Comparison of ENCODE assay signal across 13 mouse cellular contexts in genomic region chr7:24379934-24380333, GRCm38 (mm10). TPM values are rescaled to one million over a fixed set of nuclear protein-coding genes. Genes with fewer than 3 reads are reported as not detected.
DNase-seq lines count a peak whose midpoint lies in the region; ATAC-seq and TF ChIP-seq lines count a peak whose summit lies in the region.
"Had no signal": no experiment of that assay in that cellular context is flagged by ENCODE, and none has a peak within 500 bp of the region (broad histone marks: within the 10 kb centered on the region; RNA-seq: fewer than 3 reads in every experiment).

No protein-coding gene starts in this region.

- TF ChIP-seq POLR2A in bone marrow macrophage, adult 2 months (IDR thresholded peaks at IDR 0.05; ENCODE audit: borderline replicate concordance, low read depth, low read length), result no peak

- H3K4me2 ChIP-seq in heart, embryonic 13.5 days, result peak overlapping the region; percentile 18; the same call in 1 of the 2 replicates
- H3K4me2 ChIP-seq in midbrain, embryonic 16.5 days (ENCODE audit: low read length), result no peak overlapping the region
- H3K4me2 ChIP-seq in hindbrain, embryonic 13.5 days, result no peak overlapping the region
- H3K4me2 ChIP-seq: lung, embryonic 14.5 days; neural tube, embryonic 12.5 days had no signal

- no peaks in the 10 kb centered on the region for H3K9me3 ChIP-seq in heart, embryonic 13.5 days
- H3K9me3 ChIP-seq in midbrain, embryonic 16.5 days (replicated peaks; ENCODE audit: control insufficient read depth, low read length, poor library complexity, severe bottlenecking), result no peaks in the 10 kb centered on the region
- no peaks in the 10 kb centered on the region for H3K9me3 ChIP-seq in hindbrain, embryonic 13.5 days
- H3K9me3 ChIP-seq: neural tube, embryonic 12.5 days had no signal

- TF ChIP-seq CTCF in bone marrow macrophage, adult 2 months (IDR thresholded peaks at IDR 0.05; ENCODE audit: low read depth, low read length), result no peak

- no peak for DNase-seq in heart, postnatal 14 days
- DNase-seq in liver, result peak; percentile 40
- DNase-seq in thymus, adult 18-20 months, result peak; percentile 81 to 90
- no peak for DNase-seq in right cerebral cortex, postnatal 14 days
- DNase-seq: adrenal gland, postnatal 10 days; kidney, postnatal 25 days; lung, embryonic 14.5 days had no signal

- H3K4me3 ChIP-seq in heart, embryonic 13.5 days, result no peak overlapping the region
- H3K4me3 ChIP-seq in bone marrow macrophage, adult 2 months (ENCODE audit: insufficient read depth, low read length), result no peak overlapping the region
- no peak overlapping the region for H3K4me3 ChIP-seq in midbrain, embryonic 16.5 days (ENCODE audit: low read depth, low read length)
- H3K4me3 ChIP-seq in hindbrain, embryonic 13.5 days, result no peak overlapping the region
- H3K4me3 ChIP-seq: neural tube, embryonic 12.5 days had no signal

- no peaks in the 10 kb centered on the region for H3K36me3 ChIP-seq in heart, embryonic 13.5 days
- no peaks in the 10 kb centered on the region for H3K36me3 ChIP-seq in midbrain, embryonic 16.5 days (ENCODE audit: control insufficient read depth, insufficient read depth, low read length)
- H3K36me3 ChIP-seq in hindbrain, embryonic 13.5 days, result no peaks in the 10 kb centered on the region
- H3K36me3 ChIP-seq: neural tube, embryonic 12.5 days had no signal

- H3K27me3 ChIP-seq in heart, embryonic 13.5 days (replicated peaks), result peaks cover 35% of the 10 kb centered on the region; the same call in 1 of the 2 replicates
- H3K27me3 ChIP-seq in midbrain, embryonic 16.5 days (ENCODE audit: control insufficient read depth, insufficient read depth, low read depth, low read length), result no peaks in the 10 kb centered on the region; the same call in none of the 2 replicates
- H3K27me3 ChIP-seq in hindbrain, embryonic 13.5 days, result peaks cover 25% of the 10 kb centered on the region

- no peak overlapping the region for H3K27ac ChIP-seq in heart, embryonic 13.5 days (replicated peaks)
- peak overlapping the region; percentile 20 for H3K27ac ChIP-seq in bone marrow macrophage, adult 2 months (ENCODE audit: insufficient read depth, low read depth, low read length)
- no peak overlapping the region for H3K27ac ChIP-seq in midbrain, embryonic 16.5 days (ENCODE audit: low read length)
- H3K27ac ChIP-seq in hindbrain, embryonic 13.5 days, result no peak overlapping the region
- H3K27ac ChIP-seq: neural tube, embryonic 12.5 days had no signal

- no peak overlapping the region for H3K9ac ChIP-seq in heart, embryonic 13.5 days
- no peak overlapping the region for H3K9ac ChIP-seq in midbrain, embryonic 16.5 days (ENCODE audit: low read depth, low read length)
- H3K9ac ChIP-seq in hindbrain, embryonic 13.5 days, result no peak overlapping the region
- H3K9ac ChIP-seq: lung, embryonic 14.5 days; neural tube, embryonic 12.5 days had no signal

- ATAC-seq in heart, embryonic 13.5 days (ENCODE audit: extremely low read depth, insufficient number of reproducible peaks, low FRiP score, low TSS enrichment), result no peak
- ATAC-seq in midbrain, embryonic 16.5 days, result no peak
- ATAC-seq in hindbrain, embryonic 13.5 days (ENCODE audit: low FRiP score), result no peak

- peaks cover 22% of the 10 kb centered on the region for H3K4me1 ChIP-seq in heart, embryonic 13.5 days
- H3K4me1 ChIP-seq in bone marrow macrophage, adult 2 months (ENCODE audit: control insufficient read depth, insufficient read depth, low read length), result peaks cover 25% of the 10 kb centered on the region
- peaks cover 3% of the 10 kb centered on the region; the same call in 1 of the 2 replicates for H3K4me1 ChIP-seq in midbrain, embryonic 16.5 days (ENCODE audit: control insufficient read depth, insufficient read depth, low read length)
- H3K4me1 ChIP-seq in hindbrain, embryonic 13.5 days (replicated peaks), result peaks cover 13% of the 10 kb centered on the region

- WGBS in heart, embryonic 13.5 days, result 42% methylated on average over 7 of the region's 7 CpGs
- 78% methylated on average over 7 of the region's 7 CpGs for WGBS in midbrain, embryonic 16.5 days
- 71% methylated on average over 7 of the region's 7 CpGs for WGBS in hindbrain, embryonic 13.5 days

- intact Hi-C loops in heart, postnatal 14 days (cut with DNase I), result no loop called here

RNA-seq across cellular contexts. Expression of gene Kcnn4, which starts 9.9 kb away (rescaled TPM):
- polyA plus RNA-seq in heart, embryonic 13.5 days (2015; fragmentation: Nextera tagmentation; extraction: Ambion mirVana), result 2.9 and 5.3 TPM in 2 replicates
- total RNA-seq in heart, postnatal 14 days (2021), result 1 to 10 TPM; 1.0 to 3.3 TPM
- polyA plus RNA-seq in bone marrow macrophage, adult 2 months (2012; ENCODE audit: insufficient read depth, insufficient read length, missing spikeins), result 50.1 and 51.4 TPM in 2 replicates
- 0.81 and 0.84 TPM in 2 replicates for polyA plus RNA-seq in midbrain, embryonic 16.5 days (2015; fragmentation: Nextera tagmentation; extraction: Ambion mirVana)
- 1.2 and 1.5 TPM in 2 replicates for polyA plus RNA-seq in hindbrain, embryonic 13.5 days (2015; fragmentation: Nextera tagmentation; extraction: Ambion mirVana)

RNA-seq across cellular contexts. Expression of gene Smg9, which starts 19.5 kb away (rescaled TPM):
- polyA plus RNA-seq in heart, embryonic 13.5 days (2015; fragmentation: Nextera tagmentation; extraction: Ambion mirVana), result 18.1 and 19.3 TPM in 2 replicates
- total RNA-seq in heart, postnatal 14 days (2021), result 10 to 100 TPM in 1 of 2 experiments, 1 to 10 TPM in 1; 9.4 to 10.2 TPM
- polyA plus RNA-seq in bone marrow macrophage, adult 2 months (2012; ENCODE audit: insufficient read depth, insufficient read length, missing spikeins), result 35.8 and 36.5 TPM in 2 replicates
- 38.3 and 39.4 TPM in 2 replicates for polyA plus RNA-seq in midbrain, embryonic 16.5 days (2015; fragmentation: Nextera tagmentation; extraction: Ambion mirVana)
- polyA plus RNA-seq in hindbrain, embryonic 13.5 days (2015; fragmentation: Nextera tagmentation; extraction: Ambion mirVana), result 31.3 and 35.9 TPM in 2 replicates

RNA-seq across cellular contexts. Expression of gene Lypd5, which starts 30.9 kb away (rescaled TPM):
- not detected in 2 replicates for polyA plus RNA-seq in heart, embryonic 13.5 days (2015; fragmentation: Nextera tagmentation; extraction: Ambion mirVana)
- not detected for total RNA-seq in heart, postnatal 14 days (2021)
- not detected in 2 replicates for polyA plus RNA-seq in bone marrow macrophage, adult 2 months (2012; ENCODE audit: insufficient read depth, insufficient read length, missing spikeins)
- polyA plus RNA-seq in midbrain, embryonic 16.5 days (2015; fragmentation: Nextera tagmentation; extraction: Ambion mirVana), result not detected in 2 replicates
- not detected in 2 replicates for polyA plus RNA-seq in hindbrain, embryonic 13.5 days (2015; fragmentation: Nextera tagmentation; extraction: Ambion mirVana)
- total RNA-seq: adrenal gland, postnatal 10 days; heart, adult 8-10 months had no signal
- polyA plus RNA-seq: lung, embryonic 14.5 days; neural tube, embryonic 12.5 days had no signal

RNA-seq across cellular contexts. Expression of gene Tescl, which starts 46.2 kb away (rescaled TPM):
- polyA plus RNA-seq in heart, embryonic 13.5 days (2015; fragmentation: Nextera tagmentation; extraction: Ambion mirVana), result not detected in 2 replicates
- not detected for total RNA-seq in heart, postnatal 14 days (2021)
- polyA plus RNA-seq in bone marrow macrophage, adult 2 months (2012; ENCODE audit: insufficient read depth, insufficient read length, missing spikeins), result not detected in 2 replicates
- 0.29 TPM in 1 of 2 replicates, not detected in the other for polyA plus RNA-seq in midbrain, embryonic 16.5 days (2015; fragmentation: Nextera tagmentation; extraction: Ambion mirVana)
- polyA plus RNA-seq in hindbrain, embryonic 13.5 days (2015; fragmentation: Nextera tagmentation; extraction: Ambion mirVana), result 0.19 TPM in 1 of 2 replicates, not detected in the other
- polyA plus RNA-seq: lung, embryonic 14.5 days; neural tube, embryonic 12.5 days had no signal

Comparison
In these comparisons a context has a peak if more than half of its experiments do, and no peak if none do; other contexts are left out.
1. DNase-seq: peak in liver (single experiment) and thymus, adult 18-20 months (2 of 2); none in heart, postnatal 14 days (0 of 2) and right cerebral cortex, postnatal 14 days (single experiment).